Mouse (Mus musculus) small intestine, adult 2 months (tissue): ENCODE data around the gene Cacnb3. TPM values are rescaled to one million over a fixed set of nuclear protein-coding genes. Genes with fewer than 3 reads are reported as not detected.
"Not testable (repeated sequence)": the region's sequence is repeated elsewhere in the genome, so short reads cannot be mapped to it uniquely, and the experiment has no call there.

Experiments
- H3K27ac ChIP-seq: fragments of 200-500 bp; 2 replicates; pipeline ENCODE4 v1.5.1; 2012; ENCODE audit warnings: low read depth, low read length, control low read depth, inconsistent platforms; ENCODE audit not compliant: insufficient read depth
- H3K27me3 ChIP-seq: fragments of 200-500 bp; 2 replicates; pipeline ENCODE4 v1.6.1; 2012; ENCODE audit warnings: mild to moderate bottlenecking, moderate library complexity, low read length, inconsistent platforms; ENCODE audit not compliant: control insufficient read depth, insufficient read depth
- H3K36me3 ChIP-seq: fragments of 200-500 bp; 2 replicates; pipeline ENCODE4 v1.6.1; 2012; ENCODE audit warnings: mild to moderate bottlenecking, low read length, control low read depth, inconsistent platforms; ENCODE audit not compliant: control insufficient read depth, insufficient read depth
- H3K4me1 ChIP-seq: fragments of 200-500 bp; 2 replicates; pipeline ENCODE4 v1.6.1; 2012; ENCODE audit warnings: low read length, inconsistent platforms, mixed read lengths; ENCODE audit not compliant: control insufficient read depth, insufficient read depth, insufficient read length
- H3K4me3 ChIP-seq: fragments of 200-500 bp; 2 replicates; pipeline ENCODE4 v1.5.1; 2012; ENCODE audit warnings: low read depth, mild to moderate bottlenecking, control low read depth, inconsistent platforms, low read length, moderate library complexity
- CTCF ChIP-seq: fragments of 200-500 bp; IDR thresholded peaks from 2 replicates; pipeline ENCODE4 v1.5.1; 2012; ENCODE audit warnings: low read depth, mild to moderate bottlenecking, control low read depth, inconsistent platforms, low read length, moderate library complexity, mixed read lengths; ENCODE audit not compliant: insufficient replicate concordance, insufficient read length; ENCODE audit errors: extremely low read depth
- POLR2A ChIP-seq: fragments of 200-500 bp; IDR thresholded peaks from 2 replicates; pipeline ENCODE4 v1.6.1; 2012; ENCODE audit warnings: low read depth, mild to moderate bottlenecking, control low read depth, inconsistent platforms, low read length, moderate library complexity
- WGBS: fragments of 180-500 bp; shearing (Covaris S2); methylation state at CpG from one replicate; pipeline ENCODE4 v1.1.7; 2018; 5-methylcytosine and 5-hydroxymethylcytosine counted together
- polyA plus RNA-seq: library from polyadenylated mRNA; depleted of rRNA; stranded (reverse); fragments of >200 nt; gene quantifications from 2 replicates; pipeline ENCODE4 v1.2.3, GENCODE M21; 2012; rRNA removed

Gene Cacnb3
- polyA plus RNA-seq: 19.1 and 40.2 TPM in 2 replicates

DNA sequence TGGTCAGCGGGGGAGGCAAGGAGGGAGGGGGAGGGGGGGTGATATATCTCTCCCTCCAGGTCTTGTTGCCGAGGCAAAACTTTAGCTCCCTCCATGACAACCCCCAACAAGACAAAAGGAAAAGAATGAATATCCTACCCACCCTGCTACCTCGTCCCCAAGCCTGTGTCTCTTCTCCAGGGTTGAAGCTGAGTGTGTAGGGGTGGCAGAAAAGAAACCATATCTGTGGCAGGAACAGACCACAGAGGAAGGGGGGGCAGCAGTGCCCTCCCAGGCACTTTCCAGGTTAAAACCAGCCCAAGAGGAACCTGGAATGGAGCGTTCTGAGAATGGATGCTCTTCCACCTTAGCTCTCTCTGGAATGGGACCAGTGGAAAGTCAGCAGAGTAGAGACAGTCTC is at the start of gene Cacnb3:
TSS of gene Cacnb3 (plus strand) at position 301 of the 400 bp plus-strand sequence.
- no peaks in the 10 kb centered on the region for H3K36me3 ChIP-seq
- H3K4me1 ChIP-seq: peaks cover 14% of the 10 kb centered on the region
- H3K27me3 ChIP-seq: peaks cover 11% of the 10 kb centered on the region
- H3K4me3 ChIP-seq: peak within 1 kb of the TSS; percentile 60
- no peak within 1 kb of the TSS for H3K27ac ChIP-seq
- 62% methylated on average over 4 of the region's 4 CpGs for WGBS
- TF ChIP-seq POLR2A (no peak), CTCF (no peak)

DNA sequence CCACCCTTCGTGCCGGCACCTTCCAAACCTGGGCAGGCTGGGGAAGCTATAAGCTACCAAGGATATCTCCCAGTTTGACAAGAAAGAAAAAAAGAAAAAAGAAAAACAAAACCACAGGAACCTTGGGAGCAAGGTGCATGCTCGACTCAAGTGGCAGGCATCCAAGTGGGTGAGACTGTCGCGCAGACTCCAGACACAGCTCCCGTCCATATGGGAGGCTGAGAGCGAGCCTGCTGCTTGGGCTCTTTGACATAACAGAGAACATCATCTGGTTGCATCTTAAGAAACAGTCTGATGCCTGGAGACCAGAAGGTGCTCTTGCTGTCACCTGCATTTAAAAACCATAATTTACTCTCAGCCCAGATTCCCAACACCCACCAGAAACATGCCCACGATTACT is 48.2 kb upstream of the Cacnb3 start:
- Histone ChIP-seq H3K36me3 (no peaks in the 10 kb centered on the region), H3K27me3 (no peaks in the 10 kb centered on the region), H3K27ac (no peak overlapping the region), H3K4me3 (peak overlapping the region; percentile 9; the same call in 1 of the 2 replicates), H3K4me1 (peaks cover 13% of the 10 kb centered on the region; the same call in 1 of the 2 replicates)
- 26% methylated on average over 8 of the region's 8 CpGs for WGBS
- no peak for TF ChIP-seq CTCF
- TF ChIP-seq POLR2A: no peak

GRCm38 (mm10) chr15:98582996-98583395 is 47.6 kb upstream of the Cacnb3 start:
- H3K4me3 ChIP-seq: no peak overlapping the region
- no peak overlapping the region for H3K27ac ChIP-seq
- H3K27me3 ChIP-seq: no peaks in the 10 kb centered on the region
- H3K4me1 ChIP-seq: peaks cover 19% of the 10 kb centered on the region; the same call in 1 of the 2 replicates
- TF ChIP-seq POLR2A (no peak), CTCF (no peak)
- H3K36me3 ChIP-seq: no peaks in the 10 kb centered on the region
- 80% methylated on average over 8 of the region's 8 CpGs for WGBS

DNA sequence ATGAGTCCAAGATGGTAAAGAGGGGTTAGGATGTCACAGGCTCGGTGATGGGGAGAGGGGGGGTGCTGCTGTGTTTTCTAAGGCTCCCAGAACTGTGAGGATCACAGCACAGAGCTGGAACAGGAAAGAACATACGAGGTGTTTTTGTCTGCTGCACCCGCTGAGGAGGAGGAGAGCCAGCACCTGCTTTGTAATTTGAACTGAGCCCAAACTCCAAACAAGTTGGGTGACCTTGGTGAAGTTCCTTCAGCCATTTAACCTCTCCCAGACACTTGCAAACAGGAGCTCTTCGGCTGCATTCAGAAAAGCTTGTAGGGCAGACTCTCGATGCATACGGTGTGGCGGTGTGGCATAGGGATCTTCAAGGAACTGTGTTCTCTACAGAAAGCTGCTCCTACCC is 45.2 kb upstream of the Cacnb3 start:
- Histone ChIP-seq H3K36me3 (peaks cover 6% of the 10 kb centered on the region), H3K27me3 (no peaks in the 10 kb centered on the region), H3K27ac (peak overlapping the region; percentile 64), H3K4me3 (no peak overlapping the region), H3K4me1 (peaks cover 26% of the 10 kb centered on the region; the same call in 1 of the 2 replicates)
- no peak for TF ChIP-seq CTCF
- 25% methylated on average over 7 of the region's 7 CpGs for WGBS

GRCm38 (mm10) chr15:98586141-98586540 is 44.5 kb upstream of the Cacnb3 start:
- peak overlapping the region; percentile 64; the same call in 1 of the 2 replicates for H3K27ac ChIP-seq
- not testable (repeated sequence) for H3K4me3 ChIP-seq, H3K27me3 ChIP-seq, H3K36me3 ChIP-seq
- 32% methylated on average over 9 of the region's 9 CpGs for WGBS
- H3K4me1 ChIP-seq: peaks cover 28% of the 10 kb centered on the region; the same call in 1 of the 2 replicates

GRCm38 (mm10) chr15:98587751-98588150 is 42.9 kb upstream of the Cacnb3 start:
- 47% methylated on average over 11 of the region's 11 CpGs for WGBS
- no peak for TF ChIP-seq CTCF
- no peak for TF ChIP-seq POLR2A
- Histone ChIP-seq H3K4me1 (peaks cover 24% of the 10 kb centered on the region; the same call in 1 of the 2 replicates), H3K27me3 (no peaks in the 10 kb centered on the region), H3K27ac (no peak overlapping the region), H3K36me3 (peaks cover 21% of the 10 kb centered on the region), H3K4me3 (no peak overlapping the region)

- H3K27me3 ChIP-seq: no peaks in the 10 kb centered on the region
- no peak overlapping the region for H3K27ac ChIP-seq
- TF ChIP-seq CTCF (no peak), POLR2A (no peak)
- 49% methylated on average over 7 of the region's 7 CpGs for WGBS
- H3K36me3 ChIP-seq: peaks cover 42% of the 10 kb centered on the region
- peaks cover 25% of the 10 kb centered on the region for H3K4me1 ChIP-seq
- no peak overlapping the region for H3K4me3 ChIP-seq
Measured at GRCm38 (mm10) chr15:98589640-98590336, 40.9 kb upstream of the Cacnb3 start.
